Mouse (Mus musculus): ENCODE measurements around the gene Clrn1. TPM values are rescaled to one million over a fixed set of nuclear protein-coding genes. Genes with fewer than 3 reads are reported as not detected.

Clrn1 gene
- polyA plus RNA-seq, 1 experiment from 2014 or later: 0.08 TPM

GRCm38 (mm10) chr3:58832888-58833287 lies 52.3 kb downstream of the Clrn1 start:
- Histone ChIP-seq H3K9me3 (ENCODE audit: low read depth, low read length) (no peaks in the 10 kb centered on the region), H3K27me3 (ENCODE audit: insufficient read depth, low read length) (no peaks in the 10 kb centered on the region), H3K27ac (ENCODE audit: low read depth) (no peak overlapping the region), H3K4me1 (ENCODE audit: insufficient read depth) (no peaks in the 10 kb centered on the region), H3K4me2 (no peak overlapping the region), H3K9ac (no peak overlapping the region), H3K4me3 (ENCODE audit: low read depth, low read length) (no peak overlapping the region), H3K36me3 (ENCODE audit: insufficient read depth) (no peaks in the 10 kb centered on the region)
- 70% methylated on average over 2 of the region's 2 CpGs for WGBS
- TF ChIP-seq CTCF (IDR thresholded peaks at IDR 0.05; ENCODE audit: low read depth): no peak
- ATAC-seq (ENCODE audit: insufficient read depth) (no peak), DNase-seq (no peak)

GRCm38 (mm10) chr3:58831586-58831985 lies 53.6 kb downstream of the Clrn1 start:
- no peak for TF ChIP-seq CTCF (IDR thresholded peaks at IDR 0.05; ENCODE audit: low read depth)
- no peak for DNase-seq
- Histone ChIP-seq H3K27me3 (ENCODE audit: insufficient read depth, low read length) (no peaks in the 10 kb centered on the region), H3K4me1 (ENCODE audit: insufficient read depth) (no peaks in the 10 kb centered on the region), H3K9me3 (ENCODE audit: low read depth, low read length) (no peaks in the 10 kb centered on the region), H3K36me3 (ENCODE audit: insufficient read depth) (no peaks in the 10 kb centered on the region), H3K27ac (ENCODE audit: low read depth) (no peak overlapping the region), H3K4me3 (ENCODE audit: low read depth, low read length) (no peak overlapping the region), H3K4me2 (no peak overlapping the region), H3K9ac (no peak overlapping the region)
- 72% methylated on average over 5 of the region's 5 CpGs for WGBS
- ATAC-seq (ENCODE audit: insufficient read depth): no peak

- Histone ChIP-seq H3K27ac (ENCODE audit: low read depth) (no peak overlapping the region), H3K4me1 (ENCODE audit: insufficient read depth) (no peaks in the 10 kb centered on the region), H3K27me3 (ENCODE audit: insufficient read depth, low read length) (no peaks in the 10 kb centered on the region), H3K4me2 (no peak overlapping the region), H3K9ac (no peak overlapping the region), H3K9me3 (ENCODE audit: low read depth, low read length) (no peaks in the 10 kb centered on the region), H3K4me3 (ENCODE audit: low read depth, low read length) (no peak overlapping the region), H3K36me3 (ENCODE audit: insufficient read depth) (no peaks in the 10 kb centered on the region)
- TF ChIP-seq CTCF (IDR thresholded peaks at IDR 0.05; ENCODE audit: low read depth): no peak
- 63% methylated on average over 1 of the region's 1 CpGs for WGBS
- ATAC-seq (ENCODE audit: insufficient read depth): no peak
- no peak for DNase-seq
These were observed 55.2 kb downstream of the Clrn1 start for GRCm38 (mm10) chr3:58829926-58830325.

GRCm38 (mm10) chr3:58828366-58829153 lies 56.6 kb downstream of the Clrn1 start:
- no peaks in the 10 kb centered on the region for H3K9me3 ChIP-seq (ENCODE audit: low read depth, low read length)
- no peaks in the 10 kb centered on the region for H3K4me1 ChIP-seq (ENCODE audit: insufficient read depth)
- no peak overlapping the region for H3K9ac ChIP-seq
- no peak for ATAC-seq (ENCODE audit: insufficient read depth)
- no peak overlapping the region for H3K27ac ChIP-seq (ENCODE audit: low read depth)
- 74% methylated on average over 14 of the region's 14 CpGs for WGBS
- H3K4me3 ChIP-seq (ENCODE audit: low read depth, low read length): no peak overlapping the region
- DNase-seq: no peak
- no peaks in the 10 kb centered on the region for H3K27me3 ChIP-seq (ENCODE audit: insufficient read depth, low read length)
- no peaks in the 10 kb centered on the region for H3K36me3 ChIP-seq (ENCODE audit: insufficient read depth)
- no peak for TF ChIP-seq CTCF (IDR thresholded peaks at IDR 0.05; ENCODE audit: low read depth)
- no peak overlapping the region for H3K4me2 ChIP-seq

GRCm38 (mm10) chr3:58826266-58826665 lies 58.9 kb downstream of the Clrn1 start:
- Histone ChIP-seq H3K4me3 (ENCODE audit: low read depth, low read length) (no peak overlapping the region), H3K4me1 (ENCODE audit: insufficient read depth) (no peaks in the 10 kb centered on the region), H3K4me2 (no peak overlapping the region), H3K27me3 (ENCODE audit: insufficient read depth, low read length) (no peaks in the 10 kb centered on the region), H3K27ac (ENCODE audit: low read depth) (no peak overlapping the region), H3K9ac (no peak overlapping the region), H3K36me3 (ENCODE audit: insufficient read depth) (no peaks in the 10 kb centered on the region), H3K9me3 (ENCODE audit: low read depth, low read length) (no peaks in the 10 kb centered on the region)
- DNase-seq: no peak
- no peak for ATAC-seq (ENCODE audit: insufficient read depth)
- TF ChIP-seq CTCF (IDR thresholded peaks at IDR 0.05; ENCODE audit: low read depth): no peak
- 54% methylated on average over 4 of the region's 4 CpGs for WGBS

GRCm38 (mm10) chr3:58822211-58822610 lies 62.9 kb downstream of the Clrn1 start, which contains the start of gene Mindy4b-ps:
Gene Mindy4b-ps, minus strand, starts transcription at chr3:58822311.
- Histone ChIP-seq H3K36me3 (ENCODE audit: insufficient read depth) (no peaks in the 10 kb centered on the region), H3K9ac (no peak within 1 kb of the TSS), H3K4me1 (ENCODE audit: insufficient read depth) (no peaks in the 10 kb centered on the region), H3K27ac (ENCODE audit: low read depth) (no peak within 1 kb of the TSS), H3K4me3 (ENCODE audit: low read depth, low read length) (no peak within 1 kb of the TSS), H3K27me3 (ENCODE audit: insufficient read depth, low read length) (no peaks in the 10 kb centered on the region), H3K4me2 (no peak within 1 kb of the TSS), H3K9me3 (ENCODE audit: low read depth, low read length) (no peaks in the 10 kb centered on the region)
- no peak for DNase-seq
- ATAC-seq (ENCODE audit: insufficient read depth): no peak
- no peak for TF ChIP-seq CTCF (IDR thresholded peaks at IDR 0.05; ENCODE audit: low read depth)
- WGBS: 70% methylated on average over 4 of the region's 4 CpGs

- no peak overlapping the region for H3K4me3 ChIP-seq (ENCODE audit: low read depth, low read length)
- H3K4me1 ChIP-seq (ENCODE audit: insufficient read depth): no peaks in the 10 kb centered on the region
- peak; percentile 15 for DNase-seq
- TF ChIP-seq CTCF (IDR thresholded peaks at IDR 0.05; ENCODE audit: low read depth): no peak
- H3K27ac ChIP-seq (ENCODE audit: low read depth): no peak overlapping the region
- no peak for ATAC-seq (ENCODE audit: insufficient read depth)
- WGBS: 40% methylated on average over 6 of the region's 6 CpGs
- H3K9me3 ChIP-seq (ENCODE audit: low read depth, low read length): no peaks in the 10 kb centered on the region
- H3K27me3 ChIP-seq (ENCODE audit: insufficient read depth, low read length): no peaks in the 10 kb centered on the region
- no peak overlapping the region for H3K4me2 ChIP-seq
- no peak overlapping the region for H3K9ac ChIP-seq
- no peaks in the 10 kb centered on the region for H3K36me3 ChIP-seq (ENCODE audit: insufficient read depth)
These were observed 67.8 kb downstream of the Clrn1 start for GRCm38 (mm10) chr3:58817337-58817736.

Measured in lung, embryonic 14.5 days (tissue).